Comparison of ENCODE assay signal across 16 mouse cellular contexts in genomic region chr6:56048580-56048979, GRCm38 (mm10). TPM values are rescaled to one million over a fixed set of nuclear protein-coding genes. Genes with fewer than 3 reads are reported as not detected.
"Had no signal": no experiment of that assay in that cellular context is flagged by ENCODE, and none has a peak within 500 bp of the region (broad histone marks: within the 10 kb centered on the region; RNA-seq: fewer than 3 reads in every experiment).

No protein-coding gene starts in this region.

- H3K9ac ChIP-seq: limb, embryonic 15.5 days; liver, embryonic 13.5 days; liver, postnatal 0 days; lung, embryonic 15.5 days; midbrain, embryonic 13.5 days; neural tube, embryonic 12.5 days had no signal

- H3K27me3 ChIP-seq: limb, embryonic 15.5 days; liver, embryonic 13.5 days; lung, embryonic 15.5 days; megakaryocyte, embryonic 14.5 days; midbrain, embryonic 13.5 days; neural tube, embryonic 12.5 days had no signal

- H3K9me3 ChIP-seq: limb, embryonic 15.5 days; liver, embryonic 13.5 days; lung, embryonic 15.5 days; megakaryocyte, embryonic 14.5 days; midbrain, embryonic 13.5 days; neural tube, embryonic 12.5 days had no signal

- H3K4me2 ChIP-seq: limb, embryonic 15.5 days; liver, embryonic 13.5 days; lung, embryonic 15.5 days; midbrain, embryonic 13.5 days; neural tube, embryonic 12.5 days had no signal

- H3K4me1 ChIP-seq: limb, embryonic 15.5 days; liver, embryonic 13.5 days; lung, embryonic 15.5 days; megakaryocyte, embryonic 14.5 days; neural tube, embryonic 12.5 days had no signal

- H3K27ac ChIP-seq: kidney, postnatal 0 days; limb, embryonic 15.5 days; liver, embryonic 13.5 days; lung, embryonic 15.5 days; macrophage; midbrain, embryonic 13.5 days; neural tube, embryonic 12.5 days had no signal

- H3K36me3 ChIP-seq: limb, embryonic 15.5 days; liver, embryonic 13.5 days; lung, embryonic 15.5 days; midbrain, embryonic 13.5 days; neural tube, embryonic 12.5 days had no signal

- H3K4me3 ChIP-seq: limb, embryonic 15.5 days; liver, embryonic 13.5 days; lung, embryonic 15.5 days; megakaryocyte, embryonic 14.5 days; midbrain, embryonic 13.5 days; neural tube, embryonic 12.5 days had no signal

- ATAC-seq: liver, postnatal 0 days had no signal

- DNase-seq: layer of hippocampus, adult 9-11 months; liver, embryonic 13.5 days; liver, postnatal 0 days; right cerebral cortex, postnatal 4 days; spleen, adult 18-20 months; thymus, adult 18-20 months; thymus, postnatal 14 days had no signal

RNA-seq across cellular contexts. Expression of gene Ppp1r17, which starts 31.3 kb away (rescaled TPM):
- total RNA-seq: monocyte, adult 5-6 weeks; neutrophil, adult 5-6 weeks had no signal
- polyA plus RNA-seq: limb, embryonic 15.5 days; liver, embryonic 13.5 days; liver, postnatal 0 days; macrophage had no signal
